Comparison of ENCODE assay signal across 26 mouse cellular contexts in genomic region chr16:6983947-6984346, GRCm38 (mm10).
DNase-seq lines count a peak whose midpoint lies in the region; ATAC-seq and TF ChIP-seq lines count a peak whose summit lies in the region.
"Had no signal": no experiment of that assay in that cellular context is flagged by ENCODE, and none has a peak within 500 bp of the region (broad histone marks: within the 10 kb centered on the region; RNA-seq: fewer than 3 reads in every experiment).

No protein-coding gene starts in this region.

- no peak for TF ChIP-seq CTCF in left cerebral cortex, adult 2 months (IDR thresholded peaks at IDR 0.05)

- H3K4me3 ChIP-seq in left cerebral cortex, adult 2 months, result no peak overlapping the region
- H3K4me3 ChIP-seq: embryonic facial prominence, embryonic 13.5 days; embryonic facial prominence, embryonic 15.5 days; erythroblast, embryonic 14.5 days; forebrain, embryonic 13.5 days; forebrain, embryonic 15.5 days had no signal

- DNase-seq in frontal cortex, postnatal 10 days (ENCODE audit: low spot score in 2 of 2), result no peak
- peak; percentile 24 to 31 for DNase-seq in left cerebral cortex, adult 18-20 months (ENCODE audit: low spot score in 2 of 2)
- no peak for DNase-seq in left cerebral cortex, adult 2 months (ENCODE audit: extremely low spot score in 1 of 2, low spot score in 2 of 2)
- peak; percentile 56 for DNase-seq in brain, adult 2 months (ENCODE audit: low read depth, low spot score)
- DNase-seq in urinary bladder, postnatal 36 days (ENCODE audit: low spot score in 2 of 2), result no peak
- DNase-seq: adrenal gland, adult 8-10 months; adrenal gland, postnatal 14 days; adrenal gland, postnatal 36 days; B cell, adult 2 months; cerebellum, adult 11 months; cerebellum, adult 18-20 months; cerebellum, adult 8-10 months; cerebellum, adult 9-11 months; cerebellum, postnatal 14 days; cerebellum, postnatal 36 days; embryo, embryonic 11 days; forebrain, postnatal 0 days had no signal

- intact Hi-C loops in left cerebral cortex, adult 2 months (cut with DNase I), result no loop called here

- ATAC-seq in frontal cortex, adult (ENCODE audit: low TSS enrichment), result peak; percentile 64
- ATAC-seq: activated CD4-positive, CD25-positive, alpha-beta regulatory T cell, adult 4 months; CD4-positive, CD25-positive, alpha-beta regulatory T cell, adult 4 months; forebrain, embryonic 13.5 days; forebrain, embryonic 15.5 days; forebrain, postnatal 0 days; Patski had no signal

- no peak overlapping the region for H3K27ac ChIP-seq in left cerebral cortex, adult 2 months
- H3K27ac ChIP-seq: embryonic facial prominence, embryonic 13.5 days; embryonic facial prominence, embryonic 15.5 days; forebrain, embryonic 13.5 days; forebrain, embryonic 15.5 days had no signal

Comparison
In these comparisons a context has a peak if more than half of its experiments do, and no peak if none do; other contexts are left out.
1. DNase-seq: peak in left cerebral cortex, adult 18-20 months (2 of 2) and brain, adult 2 months (single experiment); none in frontal cortex, postnatal 10 days (0 of 2), left cerebral cortex, adult 2 months (0 of 2) and urinary bladder, postnatal 36 days (0 of 2).